Mouse (Mus musculus): ENCODE data around the gene Mgat3.

- TF ChIP-seq GATA1 (IDR thresholded peaks at IDR 0.05; ENCODE audit: borderline replicate concordance, low read length) (no peak), FLI1 (IDR thresholded peaks at IDR 0.05; ENCODE audit: low read length) (no peak)
These were observed 28.7 kb downstream of the Mgat3 start for GRCm38 (mm10) chr15:80202111-80202775.

Data from megakaryocyte, embryonic 14.5 days (primary cell).